Mouse (Mus musculus) ES-E14 (cell line): ENCODE measurements around the gene Gstm6. TPM values are rescaled to one million over a fixed set of nuclear protein-coding genes. Genes with fewer than 3 reads are reported as not detected.
"Not testable (repeated sequence)": the region's sequence is repeated elsewhere in the genome, so short reads cannot be mapped to it uniquely, and the experiment has no call there.

Source experiments
- DNase-seq: peaks from one replicate; pipeline ENCODE4 v3.0.0-alpha.2; 2013; ENCODE audit warnings: low read depth, low spot score
- H3K27ac ChIP-seq: 2 replicates; pipeline ENCODE4 v1.5.1; 2012; ENCODE audit warnings: low read depth, mild to moderate bottlenecking, low read length, moderate library complexity, mixed read lengths; ENCODE audit not compliant: poor library complexity, insufficient read depth, severe bottlenecking
- H3K36me3 ChIP-seq: 2 replicates; pipeline ENCODE4 v1.6.1; 2012; ENCODE audit warnings: mild to moderate bottlenecking, low read length, moderate library complexity, mixed read lengths; ENCODE audit not compliant: control insufficient read depth, poor library complexity, insufficient read depth, severe bottlenecking
- H3K4me1 ChIP-seq, 2 experiments: fragments of 150-350 bp in 1 of 2; sonication (generic) in 1 of 2; 2 replicates each; pipeline ENCODE4 v1.6.1; 2012; ENCODE audit warnings: low read length in 2 of 2, mild to moderate bottlenecking in 1 of 2, mixed read lengths in 1 of 2; ENCODE audit not compliant: control insufficient read depth in 2 of 2, insufficient read depth in 2 of 2, poor library complexity in 1 of 2
- H3K4me3 ChIP-seq, 2 experiments: fragments of 150-350 bp in 1 of 2; sonication (generic) in 1 of 2; 2 replicates each; pipeline ENCODE4 v1.5.1; 2012; ENCODE audit warnings: low read length in 2 of 2, low read depth in 1 of 2, mild to moderate bottlenecking in 1 of 2, mixed read lengths in 1 of 2; ENCODE audit not compliant: insufficient read depth in 1 of 2, poor library complexity in 1 of 2, severe bottlenecking in 1 of 2
- H3K9ac ChIP-seq: 2 replicates; pipeline ENCODE4 v1.6.1; 2012; ENCODE audit warnings: low read depth, mild to moderate bottlenecking, low read length, mixed read lengths; ENCODE audit not compliant: poor library complexity, insufficient read depth, severe bottlenecking
- H3K9me3 ChIP-seq: fragments of 150-350 bp; sonication (generic); 2 replicates; pipeline ENCODE4 v1.6.1; 2012; ENCODE audit warnings: low read depth, mild to moderate bottlenecking, low read length; ENCODE audit not compliant: control insufficient read depth, insufficient read depth
- CHD2 ChIP-seq: IDR thresholded peaks from 2 replicates; pipeline ENCODE4 v1.6.1; 2014; ENCODE audit warnings: mild to moderate bottlenecking, low read depth, low read length, inconsistent platforms
- HCFC1 ChIP-seq: IDR thresholded peaks from 2 replicates; pipeline ENCODE4 v1.6.1; 2012; ENCODE audit warnings: low read length, inconsistent platforms, borderline replicate concordance; ENCODE audit not compliant: insufficient read depth
- MAFK ChIP-seq: IDR thresholded peaks from 2 replicates; pipeline ENCODE4 v1.6.1; 2014; ENCODE audit warnings: mild to moderate bottlenecking, low read depth, low read length, inconsistent platforms; ENCODE audit not compliant: insufficient read depth
- ZC3H11A ChIP-seq: IDR thresholded peaks from 2 replicates; pipeline ENCODE4 v1.6.1; 2012; ENCODE audit warnings: low read depth, mild to moderate bottlenecking, inconsistent platforms, low read length, borderline replicate concordance
- ZNF384 ChIP-seq: IDR thresholded peaks from 2 replicates; pipeline ENCODE4 v1.6.1; 2012; ENCODE audit warnings: low read depth, low read length, inconsistent platforms
- in situ Hi-C, 2 experiments: fragments of 600-800 bp; cut with MboI; formaldehyde crosslinking; loops; one replicate each; pipeline ENCODE4 v1.15.1; 2025; ENCODE audit warnings: low sequenced_read_pairs in 2 of 2, inconsistent platforms in 1 of 2; ENCODE audit not compliant: unreplicated experiment in 2 of 2
- total RNA-seq: library from RNA; depleted of rRNA; stranded (reverse); fragments of 300-350 nt; gene quantifications from 2 replicates; pipeline ENCODE4 v1.2.3, GENCODE M21; 2012; rRNA removed

The Gstm6 gene
- total RNA-seq, 1 experiment: 0.98 TPM

- Histone ChIP-seq H3K9me3 (no peaks in the 10 kb centered on the region), H3K4me3 (peak within 1 kb of the TSS; percentile 38 to 59), H3K27ac (no peak within 1 kb of the TSS), H3K36me3 (no peaks in the 10 kb centered on the region), H3K4me1 (no peaks in the 10 kb centered on the region; a peak in 1 of 4 replicates), H3K9ac (peak within 1 kb of the TSS; percentile 32; the same call in 1 of the 2 replicates)
- in situ Hi-C loops: no loop called here
- TF ChIP-seq HCFC1 (no peak), CHD2 (no peak), ZNF384 (no peak), ZC3H11A (no peak), MAFK (no peak)
- DNase-seq: no peak
Observed at GRCm38 (mm10) chr3:107895720-107896569, 47.6 kb downstream of the Gstm6 start, which contains the start of gene Gstm5. TSS of gene Gstm5 (plus strand) at chr3:107895821.

DNA sequence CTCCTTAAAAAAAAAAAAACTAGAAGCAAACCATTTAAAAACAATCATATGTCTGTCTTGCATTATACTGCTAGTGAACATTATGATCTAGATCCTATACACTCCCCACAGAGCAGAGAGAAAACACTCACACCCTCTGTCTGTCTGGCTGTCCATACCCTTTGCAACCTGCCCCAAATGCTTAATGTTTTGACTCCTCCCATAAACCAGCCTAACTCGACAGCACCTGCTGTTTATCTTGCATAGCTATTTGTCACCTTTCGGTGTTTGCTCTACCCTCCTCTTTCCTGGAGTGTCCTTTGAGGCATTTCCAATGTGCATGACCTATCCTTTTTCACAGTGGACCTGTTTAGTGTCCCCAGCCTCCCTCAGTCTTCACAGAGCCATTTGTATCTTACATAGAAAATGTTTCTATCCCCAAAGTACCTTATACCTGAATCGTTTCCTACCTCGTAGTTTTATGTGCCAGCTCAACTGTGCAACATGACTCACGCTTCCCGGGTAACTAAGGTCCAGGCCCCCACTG is 48.3 kb downstream of the Gstm6 start:
- H3K9ac ChIP-seq: no peak overlapping the region
- no peaks in the 10 kb centered on the region for H3K36me3 ChIP-seq
- TF ChIP-seq HCFC1 (no peak), ZNF384 (no peak), MAFK (no peak), CHD2 (no peak), ZC3H11A (no peak)
- no peak overlapping the region for H3K27ac ChIP-seq
- no peak for DNase-seq
- H3K4me3 ChIP-seq: peak overlapping the region in 1 of 2 experiments; percentile 38; a peak in 1 of 4 replicates
- in situ Hi-C loops: no loop called here
- no peaks in the 10 kb centered on the region; a peak in 1 of 4 replicates for H3K4me1 ChIP-seq
- H3K9me3 ChIP-seq: no peaks in the 10 kb centered on the region

DNA sequence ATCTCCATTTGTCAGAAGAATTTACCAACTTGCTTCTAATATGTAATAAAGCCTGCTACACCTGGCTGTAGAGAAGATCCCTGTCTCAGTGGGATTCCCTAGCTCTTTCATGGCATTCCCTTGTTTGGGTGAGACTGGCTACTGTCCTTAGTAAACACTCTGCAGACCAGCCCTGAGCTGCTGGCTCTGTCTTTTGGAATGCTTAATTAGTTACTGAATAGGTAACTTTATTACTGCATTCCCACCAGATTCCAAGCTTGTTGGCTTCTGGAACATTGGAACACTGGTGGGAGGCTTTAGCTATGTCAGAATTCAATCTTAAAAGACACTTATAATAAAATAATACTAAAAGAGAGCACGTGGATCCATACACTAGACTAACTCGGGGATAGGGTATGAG is 54.3 kb downstream of the Gstm6 start:
- H3K27ac ChIP-seq, DNase-seq, H3K9ac ChIP-seq, H3K4me1 ChIP-seq, H3K4me3 ChIP-seq, H3K9me3 ChIP-seq, in situ Hi-C loops, H3K36me3 ChIP-seq: not testable (repeated sequence)

Other genes starting within 250 kb of the Gstm6 start
- gene Ahcyl1, start 247.2 kb downstream of the Gstm6 start, total RNA-seq: 25.4 and 38.2 TPM in 2 replicates
- gene Csf1, start 183.3 kb downstream of the Gstm6 start, total RNA-seq: 13.1 and 34.0 TPM in 2 replicates
- not detected in 2 replicates for gene Eps8l3, start 66.5 kb downstream of the Gstm6 start, total RNA-seq
- 12.2 and 20.7 TPM in 2 replicates for gene Gstm5, start 47.9 kb downstream of the Gstm6 start, total RNA-seq
- 1.2 and 1.6 TPM in 2 replicates for gene Gstm7, start 11.9 kb downstream of the Gstm6 start, total RNA-seq
- 0.74 TPM in 1 of 2 replicates, not detected in the other for gene Gstm3, start 25.5 kb upstream of the Gstm6 start, total RNA-seq
- 9.1 and 11.6 TPM in 2 replicates for gene Gstm2, start 42.7 kb upstream of the Gstm6 start, total RNA-seq
- gene Gstm1, start 74.2 kb upstream of the Gstm6 start, total RNA-seq: 7.1 and 7.9 TPM in 2 replicates
- 4.1 and 4.3 TPM in 2 replicates for gene Gstm4, start 101.1 kb upstream of the Gstm6 start, total RNA-seq
- 58.1 and 75.8 TPM in 2 replicates for gene Ampd2, start 142.9 kb upstream of the Gstm6 start, total RNA-seq
- gene Gnat2, start 149.0 kb upstream of the Gstm6 start, total RNA-seq: 9.2 and 9.9 TPM in 2 replicates
- 55.4 and 84.3 TPM in 2 replicates for gene Gnai3, start 202.4 kb upstream of the Gstm6 start, total RNA-seq
- gene Gpr61, start 211.1 kb upstream of the Gstm6 start, total RNA-seq: 0.09 and 0.16 TPM in 2 replicates
- 2.1 and 5.5 TPM in 2 replicates for gene Amigo1, start 242.6 kb upstream of the Gstm6 start, total RNA-seq